27 mouse cellular contexts compared by ENCODE assay signal in the genomic region with DNA sequence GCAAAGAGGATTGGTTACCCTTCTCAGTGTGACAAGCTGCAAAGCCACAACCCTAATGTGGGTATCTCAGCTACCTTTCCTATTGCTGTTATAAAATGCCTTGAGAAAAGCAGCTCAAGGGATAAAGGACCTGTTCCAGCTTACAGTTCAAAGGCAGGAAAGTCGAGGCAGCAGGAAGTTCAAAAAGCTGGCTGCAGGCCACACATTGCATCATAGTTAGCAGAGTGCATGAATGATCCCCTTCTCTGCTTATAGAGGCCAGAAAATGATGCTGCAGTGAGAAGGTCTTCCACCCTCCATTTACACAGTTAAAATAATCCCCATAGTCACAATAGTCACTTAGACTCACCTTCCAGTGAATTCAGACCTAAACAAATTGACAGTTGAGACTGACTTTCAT.
DNase-seq lines count a peak whose midpoint lies in the region; ATAC-seq and TF ChIP-seq lines count a peak whose summit lies in the region.
"Had no signal": no experiment of that assay in that cellular context is flagged by ENCODE, and none has a peak within 500 bp of the region (broad histone marks: within the 10 kb centered on the region; RNA-seq: fewer than 3 reads in every experiment).

No protein-coding gene starts in this region.

- no peaks in the 10 kb centered on the region for H3K9me3 ChIP-seq in heart, embryonic 11.5 days (replicated peaks; ENCODE audit: control insufficient read depth, low read length)
- H3K9me3 ChIP-seq in lung, embryonic 16.5 days (ENCODE audit: control insufficient read depth, low read length) = no peaks in the 10 kb centered on the region
- H3K9me3 ChIP-seq in lung, postnatal 0 days (ENCODE audit: low read length) = no peaks in the 10 kb centered on the region
- no peaks in the 10 kb centered on the region for H3K9me3 ChIP-seq in limb, embryonic 12.5 days
- H3K9me3 ChIP-seq in stomach, postnatal 0 days (ENCODE audit: control insufficient read depth, low read length) = no peaks in the 10 kb centered on the region
- H3K9me3 ChIP-seq: embryonic facial prominence, embryonic 13.5 days; heart, embryonic 10.5 days; hindbrain, embryonic 13.5 days had no signal

- TF ChIP-seq EP300 in lung, postnatal 0 days (IDR thresholded peaks at IDR 0.05) = no peak
- no peak for TF ChIP-seq EP300 in stomach, postnatal 0 days (optimal IDR thresholded peaks at IDR 0.05)

- H3K9ac ChIP-seq in heart, embryonic 11.5 days (ENCODE audit: low read depth, low read length) = no peak overlapping the region
- no peak overlapping the region for H3K9ac ChIP-seq in lung, embryonic 16.5 days (ENCODE audit: low read length)
- H3K9ac ChIP-seq in lung, postnatal 0 days (replicated peaks; ENCODE audit: low read depth) = no peak overlapping the region
- H3K9ac ChIP-seq in limb, embryonic 12.5 days (replicated peaks) = no peak overlapping the region
- no peak overlapping the region for H3K9ac ChIP-seq in stomach, postnatal 0 days (ENCODE audit: low read length)
- H3K9ac ChIP-seq: embryonic facial prominence, embryonic 13.5 days; hindbrain, embryonic 13.5 days; liver, embryonic 14.5 days had no signal

- no peak overlapping the region for H3K4me2 ChIP-seq in heart, embryonic 11.5 days
- H3K4me2 ChIP-seq in lung, embryonic 16.5 days (ENCODE audit: low read depth, low read length) = no peak overlapping the region
- no peak overlapping the region for H3K4me2 ChIP-seq in lung, postnatal 0 days (replicated peaks; ENCODE audit: low read depth, low read length)
- H3K4me2 ChIP-seq in limb, embryonic 12.5 days = no peak overlapping the region
- no peak overlapping the region for H3K4me2 ChIP-seq in stomach, postnatal 0 days (replicated peaks; ENCODE audit: low read depth)
- H3K4me2 ChIP-seq: embryonic facial prominence, embryonic 13.5 days; hindbrain, embryonic 13.5 days had no signal

- H3K27me3 ChIP-seq in heart, embryonic 11.5 days (ENCODE audit: control insufficient read depth, insufficient read depth, low read length) = no peaks in the 10 kb centered on the region
- no peaks in the 10 kb centered on the region for H3K27me3 ChIP-seq in lung, embryonic 16.5 days (ENCODE audit: control insufficient read depth, insufficient read depth, low read depth, low read length)
- no peaks in the 10 kb centered on the region for H3K27me3 ChIP-seq in lung, postnatal 0 days (replicated peaks; ENCODE audit: insufficient read depth, low read length)
- H3K27me3 ChIP-seq in limb, embryonic 12.5 days = no peaks in the 10 kb centered on the region
- no peaks in the 10 kb centered on the region for H3K27me3 ChIP-seq in stomach, postnatal 0 days (ENCODE audit: control insufficient read depth, insufficient read depth, low read length)
- H3K27me3 ChIP-seq in kidney, adult 2 months (replicated peaks; ENCODE audit: control insufficient read depth, insufficient read depth, low read length) = no peaks in the 10 kb centered on the region
- H3K27me3 ChIP-seq: embryonic facial prominence, embryonic 13.5 days; hindbrain, embryonic 13.5 days had no signal

- H3K4me3 ChIP-seq in heart, embryonic 11.5 days (ENCODE audit: low read depth, low read length) = no peak overlapping the region
- no peak overlapping the region for H3K4me3 ChIP-seq in lung, embryonic 16.5 days (ENCODE audit: low read length)
- no peak overlapping the region for H3K4me3 ChIP-seq in lung, postnatal 0 days (ENCODE audit: low read depth, low read length)
- H3K4me3 ChIP-seq in limb, embryonic 12.5 days (replicated peaks) = no peak overlapping the region
- no peak overlapping the region for H3K4me3 ChIP-seq in stomach, postnatal 0 days (ENCODE audit: low read depth, low read length)
- H3K4me3 ChIP-seq in kidney, adult 2 months (ENCODE audit: insufficient read depth, low read depth, low read length) = no peak overlapping the region
- H3K4me3 ChIP-seq: embryonic facial prominence, embryonic 13.5 days; erythroblast, embryonic 14.5 days; heart, embryonic 10.5 days; hindbrain, embryonic 13.5 days; left cerebral cortex, adult 2 months had no signal

- ATAC-seq in heart, embryonic 11.5 days (replicated peaks; ENCODE audit: insufficient number of reproducible peaks, low FRiP score, low TSS enrichment) = no peak
- no peak for ATAC-seq in lung, embryonic 16.5 days (ENCODE audit: low read depth)
- no peak for ATAC-seq in lung, postnatal 0 days
- ATAC-seq in limb, embryonic 12.5 days (ENCODE audit: insufficient number of reproducible peaks, insufficient read depth, low FRiP score, low TSS enrichment, low read depth) = no peak
- no peak for ATAC-seq in stomach, postnatal 0 days (ENCODE audit: low FRiP score, low TSS enrichment)
- ATAC-seq: CD4-positive, CD25-positive, alpha-beta regulatory T cell, adult 4 months; intestine, embryonic 16.5 days had no signal

- peak; percentile 22 to 30 for DNase-seq in heart, adult 18-20 months
- no peak for DNase-seq in lung, postnatal 0 days (ENCODE audit: low spot score)
- DNase-seq in stomach, postnatal 0 days (ENCODE audit: low spot score) = no peak
- DNase-seq in kidney, adult 2 months = no peak
- DNase-seq: adrenal gland, postnatal 14 days; cerebellum, adult 11-12 months; cerebellum, adult 9-11 months; embryo, embryonic 11 days; gastrocnemius, postnatal 10 days; heart, postnatal 4 days; kidney, adult 9 months; liver; spleen, adult 18-20 months; thymus, adult 2 months; thymus, postnatal 36 days had no signal

- WGBS in heart, embryonic 11.5 days (ENCODE audit: insufficient replicate concordance) = 55% methylated on average over 1 of the region's 1 CpGs
- whole genome bisulfite sequencing in lung, embryonic 16.5 days = 23% methylated on average over 1 of the region's 1 CpGs
- WGBS in lung, postnatal 0 days = 10% methylated on average over 1 of the region's 1 CpGs
- 18% methylated on average over 1 of the region's 1 CpGs for WGBS in limb, embryonic 12.5 days
- 19% methylated on average over 1 of the region's 1 CpGs for WGBS in stomach, postnatal 0 days
- 21% methylated on average over 1 of the region's 1 CpGs for WGBS in kidney, adult 2 months

- no peaks in the 10 kb centered on the region for H3K4me1 ChIP-seq in heart, embryonic 11.5 days (ENCODE audit: control insufficient read depth, insufficient read depth, low read length)
- H3K4me1 ChIP-seq in lung, embryonic 16.5 days (replicated peaks; ENCODE audit: control insufficient read depth, insufficient read depth, low read length) = peaks cover 15% of the 10 kb centered on the region
- no peaks in the 10 kb centered on the region for H3K4me1 ChIP-seq in lung, postnatal 0 days (ENCODE audit: insufficient read depth, low read depth, low read length)
- peaks cover 17% of the 10 kb centered on the region for H3K4me1 ChIP-seq in limb, embryonic 12.5 days (replicated peaks)
- H3K4me1 ChIP-seq in stomach, postnatal 0 days (replicated peaks; ENCODE audit: control insufficient read depth, insufficient read depth) = no peaks in the 10 kb centered on the region
- H3K4me1 ChIP-seq in kidney, adult 2 months (ENCODE audit: control insufficient read depth, insufficient read depth, low read length) = no peaks in the 10 kb centered on the region
- H3K4me1 ChIP-seq: heart, embryonic 10.5 days; hindbrain, embryonic 13.5 days had no signal

- no peak for TF ChIP-seq POLR2A in kidney, adult 2 months (IDR thresholded peaks at IDR 0.05; ENCODE audit: low read depth, low read length)

- no peaks in the 10 kb centered on the region for H3K36me3 ChIP-seq in heart, embryonic 11.5 days (ENCODE audit: control insufficient read depth, insufficient read depth, low read length)
- no peaks in the 10 kb centered on the region for H3K36me3 ChIP-seq in lung, embryonic 16.5 days (ENCODE audit: control insufficient read depth, insufficient read depth, low read length)
- H3K36me3 ChIP-seq in lung, postnatal 0 days (ENCODE audit: insufficient read depth, low read length) = no peaks in the 10 kb centered on the region
- H3K36me3 ChIP-seq in limb, embryonic 12.5 days = no peaks in the 10 kb centered on the region
- no peaks in the 10 kb centered on the region for H3K36me3 ChIP-seq in stomach, postnatal 0 days (ENCODE audit: control insufficient read depth, insufficient read depth, low read length)
- no peaks in the 10 kb centered on the region for H3K36me3 ChIP-seq in kidney, adult 2 months (ENCODE audit: control insufficient read depth, insufficient read depth, low read length)
- H3K36me3 ChIP-seq: embryonic facial prominence, embryonic 13.5 days; heart, embryonic 10.5 days; hindbrain, embryonic 13.5 days had no signal

- TF ChIP-seq CTCF in lung, postnatal 0 days (IDR thresholded peaks at IDR 0.05) = no peak
- TF ChIP-seq CTCF in stomach, postnatal 0 days (IDR thresholded peaks at IDR 0.05; ENCODE audit: low read depth) = no peak
- TF ChIP-seq CTCF in kidney, adult 2 months (conservative IDR thresholded peaks at IDR 0.05; ENCODE audit: insufficient read depth, insufficient read length, low read depth, low read length) = no peak

- H3K27ac ChIP-seq in heart, embryonic 11.5 days (ENCODE audit: low read depth, low read length) = no peak overlapping the region
- peak overlapping the region; percentile 75 for H3K27ac ChIP-seq in lung, embryonic 16.5 days (ENCODE audit: low read length)
- no peak overlapping the region for H3K27ac ChIP-seq in lung, postnatal 0 days (ENCODE audit: low read length)
- 0 out of 2 replicates have a peak overlapping the region, but pooled peaks have one; percentile 50 for H3K27ac ChIP-seq in limb, embryonic 12.5 days
- H3K27ac ChIP-seq in stomach, postnatal 0 days (replicated peaks) = peak overlapping the region; percentile 40; the same call in 1 of the 2 replicates
- no peak overlapping the region for H3K27ac ChIP-seq in kidney, adult 2 months (ENCODE audit: insufficient read depth, low read depth, low read length)
- H3K27ac ChIP-seq: heart, embryonic 10.5 days; hindbrain, embryonic 13.5 days; left cerebral cortex, adult 2 months; liver, embryonic 14.5 days; macrophage had no signal

Comparison
In these comparisons a context has a peak if more than half of its experiments do, and no peak if none do; other contexts are left out.
1. H3K27ac ChIP-seq: peak in lung, embryonic 16.5 days (single experiment), limb, embryonic 12.5 days (single experiment) and stomach, postnatal 0 days (single experiment); none in heart, embryonic 11.5 days (single experiment), lung, postnatal 0 days (single experiment) and kidney, adult 2 months (single experiment).
2. DNase-seq: peak in heart, adult 18-20 months (2 of 2); none in lung, postnatal 0 days (single experiment), stomach, postnatal 0 days (single experiment) and kidney, adult 2 months (single experiment).